Mouse (Mus musculus) G1E (cell line): ENCODE results near the gene Steap3. TPM values are rescaled to one million over a fixed set of nuclear protein-coding genes. Genes with fewer than 3 reads are reported as not detected.

Source experiments
- ATAC-seq: 2 replicates; pipeline ENCODE4 v1.8.0; 2016; ENCODE audit warnings: mild to moderate bottlenecking; ENCODE audit not compliant: insufficient number of reproducible peaks, poor library complexity, low FRiP score, severe bottlenecking; ENCODE audit errors: extremely low read depth
- DNase-seq: peaks from one replicate; pipeline ENCODE4 v3.0.0; 2012; ENCODE audit warnings: low spot score
- H3K27me3 ChIP-seq: 2 replicates; pipeline ENCODE4 v1.6.1; 2012; ENCODE audit warnings: mild to moderate bottlenecking, low read length, inconsistent platforms; ENCODE audit not compliant: insufficient read depth
- H3K36me3 ChIP-seq: replicated peaks from 2 replicates; pipeline ENCODE3; 2012; ENCODE audit warnings: mild to moderate bottlenecking, inconsistent platforms
- H3K4me1 ChIP-seq: 2 replicates; pipeline ENCODE4 v1.6.1; 2012; ENCODE audit warnings: low read depth, low read length, inconsistent platforms, mixed read lengths; ENCODE audit not compliant: insufficient read depth
- H3K4me3 ChIP-seq: 2 replicates; pipeline ENCODE4 v1.5.1; 2012; ENCODE audit warnings: low read depth, mild to moderate bottlenecking, inconsistent platforms, low read length, moderate library complexity, mixed read lengths
- H3K9me3 ChIP-seq: replicated peaks from 2 replicates; pipeline ENCODE4 v1.6.1; 2012; ENCODE audit warnings: inconsistent platforms
- CTCF ChIP-seq: IDR thresholded peaks from 2 replicates; pipeline ENCODE4 v1.5.1; 2012; ENCODE audit warnings: low read depth, low read length, inconsistent platforms, mixed read lengths
- GATA1 ChIP-seq: IDR thresholded peaks from 2 replicates; pipeline ENCODE4 v1.6.1; 2012; ENCODE audit warnings: borderline replicate concordance, low read length, inconsistent platforms, mixed read lengths
- GATA2 ChIP-seq: IDR thresholded peaks from 2 replicates; pipeline ENCODE4 v1.6.1; 2012; ENCODE audit warnings: low read depth, low read length, inconsistent platforms, borderline replicate concordance
- POLR2AphosphoS5 ChIP-seq: IDR thresholded peaks from 2 replicates; pipeline ENCODE4 v1.6.1; 2012; ENCODE audit warnings: low read depth, low read length, inconsistent platforms; ENCODE audit not compliant: insufficient replicate concordance
- TAL1 ChIP-seq: conservative IDR thresholded peaks from 2 replicates; pipeline ENCODE4 v1.6.1; 2012; ENCODE audit warnings: low read depth, low read length, inconsistent platforms, mixed read lengths
- polyA plus RNA-seq: library from polyadenylated mRNA; stranded (reverse); fragments of >175 nt; gene quantifications from 2 replicates; pipeline ENCODE4 v1.2.3, GENCODE M21; 2012
- total RNA-seq, 2 experiments: library from RNA; stranded (forward) in 1 of 2; stranded (reverse) in 1 of 2; fragments of 200-1000 nt in 1 of 2; fragments of >200 nt in 1 of 2; fragmentation: Nextera tagmentation in 1 of 2; gene quantifications; 2 replicates each; pipeline ENCODE4 v1.2.3; 2014 to 2017

Gene Steap3
- total and polyA plus RNA-seq, 3 experiments, result 10.2 to 67.2 (median 28.5) TPM

DNA sequence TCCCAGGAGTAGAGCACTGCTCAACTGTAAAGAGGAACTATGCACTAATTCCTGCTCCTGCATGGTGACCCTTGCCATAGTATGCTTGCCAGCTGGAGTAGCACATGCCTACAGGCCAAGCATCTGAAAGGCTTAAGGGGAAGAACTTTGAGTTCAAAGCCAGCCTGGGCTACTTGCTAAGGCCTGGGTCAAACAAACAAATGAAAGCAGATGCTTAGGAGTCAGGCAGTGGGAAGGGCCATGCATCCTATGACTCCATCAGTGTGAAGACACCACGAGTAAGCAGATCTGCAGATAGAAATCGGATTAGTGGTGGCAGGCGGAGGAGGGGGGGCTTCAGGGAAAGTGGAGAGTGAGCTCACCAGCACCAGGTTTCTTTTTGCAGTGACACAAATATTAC lies 25.2 kb downstream of the Steap3 start:
- peaks cover 96% of the 10 kb centered on the region for H3K36me3 ChIP-seq
- TF ChIP-seq CTCF (no peak), POLR2AphosphoS5 (no peak), GATA2 (no peak), TAL1 (no peak), GATA1 (no peak)
- H3K27me3 ChIP-seq, result no peaks in the 10 kb centered on the region
- H3K4me3 ChIP-seq, result no peak overlapping the region
- H3K9me3 ChIP-seq, result peaks cover 2% of the 10 kb centered on the region
- DNase-seq (no peak), ATAC-seq (no peak)
- peaks cover 73% of the 10 kb centered on the region for H3K4me1 ChIP-seq

DNA sequence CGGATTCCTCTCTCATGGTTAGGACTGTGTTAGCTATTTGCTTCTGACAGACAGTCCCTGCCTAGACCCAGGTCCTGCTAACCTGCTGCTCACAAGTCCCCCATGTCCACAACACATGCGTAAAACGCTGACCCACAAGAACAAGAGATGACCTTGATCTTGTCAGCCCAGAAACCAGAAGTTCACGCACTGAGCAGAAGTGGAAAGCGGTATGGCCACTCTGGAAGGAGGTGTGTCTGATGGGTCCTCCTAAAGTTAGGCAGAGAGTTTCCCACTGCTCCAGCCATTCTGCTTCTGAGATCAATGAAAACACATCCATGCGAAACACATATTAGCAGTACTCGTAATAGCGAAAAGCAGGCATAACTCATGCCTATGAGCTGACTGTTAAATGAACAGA lies 25.6 kb downstream of the Steap3 start:
- H3K4me3 ChIP-seq, result no peak overlapping the region
- H3K36me3 ChIP-seq, result peaks cover 96% of the 10 kb centered on the region
- peaks cover 72% of the 10 kb centered on the region for H3K4me1 ChIP-seq
- DNase-seq, result no peak
- H3K9me3 ChIP-seq, result no peaks in the 10 kb centered on the region
- H3K27me3 ChIP-seq, result no peaks in the 10 kb centered on the region
- ATAC-seq, result no peak
- no peak for TF ChIP-seq CTCF
- TF ChIP-seq GATA2, result no peak
- TF ChIP-seq TAL1, result no peak
- TF ChIP-seq GATA1, result no peak
- no peak for TF ChIP-seq POLR2AphosphoS5

DNA sequence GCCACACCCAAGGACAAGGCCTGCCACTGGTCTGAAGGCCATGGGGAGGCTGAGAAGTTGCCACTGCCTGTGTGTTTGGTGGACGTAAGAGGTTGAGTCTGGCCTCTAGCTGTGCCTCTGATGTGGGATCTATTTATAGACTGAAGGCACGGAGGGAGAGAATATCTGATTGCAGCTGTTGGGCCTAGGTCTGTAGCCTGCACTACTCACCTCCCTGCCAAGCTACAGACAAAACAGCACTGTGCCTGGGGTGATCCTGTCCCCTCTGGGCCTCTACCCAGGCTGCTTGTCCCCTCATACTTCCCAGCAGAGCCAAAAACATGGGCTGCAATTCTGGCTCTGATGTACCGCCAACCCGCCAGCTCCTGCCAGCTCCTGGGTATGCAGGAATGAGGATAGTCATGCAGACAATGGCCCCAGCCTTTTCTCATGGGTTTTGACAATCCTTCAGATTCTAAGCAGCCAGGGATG lies 26.8 kb downstream of the Steap3 start:
- Histone ChIP-seq H3K4me1 (peaks cover 60% of the 10 kb centered on the region), H3K4me3 (no peak overlapping the region), H3K27me3 (no peaks in the 10 kb centered on the region), H3K36me3 (peaks cover 96% of the 10 kb centered on the region), H3K9me3 (no peaks in the 10 kb centered on the region)
- DNase-seq (no peak), ATAC-seq (no peak)
- TF ChIP-seq POLR2AphosphoS5, result no peak
- no peak for TF ChIP-seq TAL1
- no peak for TF ChIP-seq GATA1
- no peak for TF ChIP-seq GATA2
- no peak for TF ChIP-seq CTCF

DNA sequence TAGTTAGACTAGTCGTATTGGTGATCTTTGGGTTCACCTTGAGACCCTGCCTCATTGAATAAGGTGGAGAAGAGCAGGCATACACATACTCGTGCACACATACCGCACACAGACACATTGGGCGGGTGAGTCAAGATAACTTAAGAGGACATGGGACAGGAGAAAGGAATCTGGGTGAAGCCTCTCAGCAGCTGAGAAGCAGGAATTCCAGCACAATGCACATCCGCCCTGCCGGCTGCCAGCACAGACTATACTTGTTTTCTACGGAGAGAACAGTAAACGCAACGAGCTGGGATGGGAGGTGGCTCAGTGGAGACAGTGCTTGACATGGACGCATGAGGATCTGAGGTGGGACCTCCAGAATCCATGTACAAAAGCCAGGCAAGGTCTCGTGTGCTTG lies 27.9 kb downstream of the Steap3 start:
- Histone ChIP-seq H3K4me1 (peaks cover 57% of the 10 kb centered on the region), H3K4me3 (no peak overlapping the region), H3K36me3 (peaks cover 99% of the 10 kb centered on the region), H3K27me3 (no peaks in the 10 kb centered on the region), H3K9me3 (no peaks in the 10 kb centered on the region)
- no peak for TF ChIP-seq CTCF
- TF ChIP-seq GATA2, result no peak
- TF ChIP-seq TAL1, result no peak
- TF ChIP-seq POLR2AphosphoS5, result no peak
- TF ChIP-seq GATA1, result no peak
- no peak for DNase-seq
- ATAC-seq, result no peak

DNA sequence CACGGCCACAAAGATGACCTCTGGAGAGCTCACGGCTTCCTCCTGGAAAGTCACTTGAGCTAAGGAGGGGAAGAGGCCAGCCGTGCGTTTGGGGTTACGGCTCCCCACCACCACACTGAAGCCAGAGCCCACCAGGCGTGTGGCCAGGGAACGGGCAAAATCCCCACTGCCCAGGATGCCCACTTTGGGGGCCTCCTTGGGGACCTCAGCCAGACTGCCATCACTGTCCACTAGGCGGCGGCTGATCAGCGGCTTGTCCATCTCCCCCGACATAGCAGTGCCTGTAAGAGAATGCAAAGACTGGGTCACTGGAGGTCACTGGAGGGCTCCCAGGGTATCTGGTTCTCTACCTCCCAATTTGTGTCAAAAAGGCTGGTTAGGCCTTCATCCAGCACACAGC lies 28.5 kb downstream of the Steap3 start:
- H3K4me3 ChIP-seq, result no peak overlapping the region
- no peak for ATAC-seq
- no peak for TF ChIP-seq POLR2AphosphoS5
- TF ChIP-seq CTCF, result no peak
- TF ChIP-seq GATA2, result no peak
- TF ChIP-seq GATA1, result no peak
- no peak for TF ChIP-seq TAL1
- peaks cover 100% of the 10 kb centered on the region for H3K36me3 ChIP-seq
- H3K4me1 ChIP-seq, result peaks cover 54% of the 10 kb centered on the region
- DNase-seq, result no peak
- H3K9me3 ChIP-seq, result no peaks in the 10 kb centered on the region
- H3K27me3 ChIP-seq, result no peaks in the 10 kb centered on the region

DNA sequence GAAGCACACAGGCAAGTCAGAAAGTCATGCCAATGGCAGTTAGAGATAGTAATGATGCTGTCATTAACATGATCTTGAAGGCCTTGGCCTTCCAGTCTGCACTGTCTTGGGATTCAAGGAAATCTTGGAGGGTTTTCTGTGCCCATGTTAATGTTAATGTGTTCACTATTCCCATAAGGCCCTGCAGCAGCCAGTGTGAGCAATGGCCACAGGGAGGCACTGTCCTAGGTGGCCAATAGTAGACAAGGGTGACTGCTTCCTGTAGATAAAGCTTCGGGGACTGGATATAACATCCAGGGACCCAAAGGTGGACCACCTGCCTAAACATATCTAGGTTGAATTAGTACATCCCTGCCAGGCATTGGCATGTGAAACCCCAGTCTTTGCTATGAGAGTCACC lies 35.4 kb downstream of the Steap3 start:
- H3K36me3 ChIP-seq, result peaks cover 97% of the 10 kb centered on the region
- DNase-seq, result no peak
- no peak overlapping the region for H3K4me3 ChIP-seq
- ATAC-seq, result no peak
- no peak for TF ChIP-seq GATA1
- no peak for TF ChIP-seq POLR2AphosphoS5
- TF ChIP-seq CTCF, result no peak
- no peak for TF ChIP-seq TAL1
- TF ChIP-seq GATA2, result no peak
- H3K9me3 ChIP-seq, result no peaks in the 10 kb centered on the region
- H3K27me3 ChIP-seq, result no peaks in the 10 kb centered on the region
- H3K4me1 ChIP-seq, result peaks cover 46% of the 10 kb centered on the region

DNA sequence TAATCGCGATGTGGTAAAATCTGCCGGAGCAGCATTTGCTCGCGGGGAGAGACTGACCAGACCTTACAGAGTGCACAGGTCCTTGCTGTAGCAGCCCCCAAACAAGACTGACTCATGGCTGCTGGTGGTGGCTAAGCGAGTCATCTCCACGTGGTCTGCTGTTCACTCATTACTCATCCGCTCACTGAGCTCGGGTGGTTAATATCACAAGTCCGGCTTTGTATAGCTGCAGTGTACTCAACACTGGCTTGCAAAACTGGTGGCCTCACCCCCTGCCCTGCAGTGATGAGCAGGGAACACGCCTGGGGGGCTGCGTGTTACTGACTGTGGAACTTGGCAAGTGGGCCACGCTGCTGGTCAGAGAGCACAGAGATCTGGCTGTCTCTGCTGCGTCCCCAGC lies 36.1 kb downstream of the Steap3 start:
- Histone ChIP-seq H3K36me3 (peaks cover 97% of the 10 kb centered on the region), H3K27me3 (no peaks in the 10 kb centered on the region), H3K4me3 (no peak overlapping the region), H3K4me1 (peaks cover 51% of the 10 kb centered on the region), H3K9me3 (no peaks in the 10 kb centered on the region)
- TF ChIP-seq GATA1 (no peak), CTCF (no peak), POLR2AphosphoS5 (no peak), GATA2 (no peak)
- no peak for ATAC-seq
- DNase-seq, result no peak
